Mouse (Mus musculus) heart, postnatal 10 days (tissue): Measurements from ENCODE around the gene Surf1. TPM values are rescaled to one million over a fixed set of nuclear protein-coding genes. Genes with fewer than 3 reads are reported as not detected.
"Not testable (repeated sequence)": the region's sequence is repeated elsewhere in the genome, so short reads cannot be mapped to it uniquely, and the experiment has no call there.

Experiments used
- DNase-seq, 2 experiments: peaks; one replicate each; pipeline ENCODE4 v3.0.0; 2021
- intact Hi-C: fragments of 180-260 bp; cut with DNase I; formaldehyde crosslinking; loops from one replicate; pipeline ENCODE4 v1.15.1; 2025
- total RNA-seq, 2 experiments: library from RNA; stranded (reverse); gene quantifications; 2 replicates each; pipeline ENCODE4 v1.2.3; 2021

Gene Surf1
- total RNA-seq, 2 experiments from 2014 or later = 48.0 to 54.1 TPM

- intact Hi-C loops = loop anchor here (10.0 kb wide), 1 partner anchor 258 kb away; no protein-coding TSS in a partner anchor
- DNase-seq = peak; percentile 96
Measured at GRCm38 (mm10) chr2:26902467-26903220, 13.7 kb downstream of the Surf1 start, which contains the start of gene Surf6. TSS of gene Surf6 (minus strand) at chr2:26902879.

- no peak for DNase-seq
- intact Hi-C loops = loop anchor here (10.0 kb wide), 1 partner anchor 257 kb away; no protein-coding TSS in a partner anchor
Measured at GRCm38 (mm10) chr2:26901834-26902400, 14.4 kb downstream of the Surf1 start.

- intact Hi-C loops = loop anchor here (10.0 kb wide), 1 partner anchor 256 kb away; no protein-coding TSS in a partner anchor
- DNase-seq = no peak
Measured at GRCm38 (mm10) chr2:26900731-26901130, 15.6 kb downstream of the Surf1 start.

GRCm38 (mm10) chr2:26895898-26896297 lies 20.4 kb downstream of the Surf1 start:
- intact Hi-C loops = no loop called here
- no peak for DNase-seq

GRCm38 (mm10) chr2:26886170-26886569 lies 30.2 kb downstream of the Surf1 start:
- intact Hi-C loops, DNase-seq: not testable (repeated sequence)

- intact Hi-C loops, DNase-seq: not testable (repeated sequence)
Measured at GRCm38 (mm10) chr2:26885541-26885940, 30.8 kb downstream of the Surf1 start.

- intact Hi-C loops = no loop called here
- DNase-seq = no peak
Measured at GRCm38 (mm10) chr2:26878571-26878970, 37.8 kb downstream of the Surf1 start.

GRCm38 (mm10) chr2:26870666-26871065 lies 45.7 kb downstream of the Surf1 start:
- intact Hi-C loops = no loop called here
- DNase-seq = no peak

- intact Hi-C loops = no loop called here
- DNase-seq = no peak
Measured at GRCm38 (mm10) chr2:26864879-26865278, 51.5 kb downstream of the Surf1 start, which contains the start of gene Abo. TSS of gene Abo (minus strand) at chr2:26864979.

Other genes with a start within 250 kb of the Surf1 start
- gene Lcn4, start 245.2 kb downstream of the Surf1 start, total RNA-seq = not detected
- gene Abo, start 51.6 kb downstream of the Surf1 start, total RNA-seq = not detected
- 10 to 100 TPM; 14.7 to 16.8 TPM for gene Surf6, start 13.7 kb downstream of the Surf1 start, total RNA-seq
- gene Med22, start 5.9 kb downstream of the Surf1 start, total RNA-seq = 10 to 100 TPM; 29.3 to 37.7 TPM
- 100 to 1,000 TPM; 364 to 371 TPM for gene Rpl7a, start 5.8 kb downstream of the Surf1 start, total RNA-seq
- 10 to 100 TPM; 15.9 TPM for gene Surf2, start 163 bp downstream of the Surf1 start, total RNA-seq
- gene Surf4, start 17.4 kb upstream of the Surf1 start, total RNA-seq = 100 to 1,000 TPM; 103 TPM
- gene Stkld1, start 17.5 kb upstream of the Surf1 start, total RNA-seq = under 1 TPM in 1 of 2 experiments, not detected in 1; 0.31 TPM
- gene Rexo4, start 47.9 kb upstream of the Surf1 start, total RNA-seq = 10 to 100 TPM; 13.3 to 14.4 TPM
- gene Adamts13, start 56.9 kb upstream of the Surf1 start, total RNA-seq = not detected
- gene Cacfd1, start 93.4 kb upstream of the Surf1 start, total RNA-seq = 10 to 100 TPM; 29.0 to 36.7 TPM
- gene Slc2a6, start 111.5 kb upstream of the Surf1 start, total RNA-seq = under 1 TPM in 1 of 2 experiments, not detected in 1; 0.14 TPM
- under 1 TPM in 1 of 2 experiments, not detected in 1; 0.22 TPM for gene Mymk, start 155.6 kb upstream of the Surf1 start, total RNA-seq
- gene Adamtsl2, start 162.8 kb upstream of the Surf1 start, total RNA-seq = 10 to 100 TPM in 1 of 2 experiments, 1 to 10 TPM in 1; 8.7 to 19.4 TPM
- gene Fam163b, start 226.0 kb upstream of the Surf1 start, total RNA-seq = under 1 TPM; 0.37 to 0.38 TPM
- gene Dbh, start 248.7 kb upstream of the Surf1 start, total RNA-seq = 1 to 10 TPM; 2.3 to 2.5 TPM